Mouse (Mus musculus) midbrain, embryonic 14.5 days (tissue): ENCODE measurements at regions not wholly inside any gene's neighbourhood (a gene's known extent, or its start where the extent isn't known, plus 50 kb on each side); places are given as distances from the start of the nearest gene placed in this dataset.

ENCODE experiments used
- ATAC-seq: fragments of 200-750 bp; cut with Nextera tagmentation; 2 replicates; pipeline ENCODE4 v1.8.0; 2017; ENCODE audit warnings: moderate number of reproducible peaks, moderate library complexity; ENCODE audit not compliant: low FRiP score, low TSS enrichment
- DNase-seq: peaks from one replicate; pipeline ENCODE4 v3.0.0-alpha.2; 2015
- H3K27ac ChIP-seq: fragments of 300-500 bp; sonication (generic); replicated peaks from 2 replicates; pipeline ENCODE4 v1.5.1; 2014; ENCODE audit warnings: mild to moderate bottlenecking, low read depth, low read length, moderate library complexity
- H3K27me3 ChIP-seq: fragments of 300-500 bp; sonication (generic); 2 replicates; pipeline ENCODE4 v1.6.1; 2014; ENCODE audit warnings: low read length, control low read depth, mixed read lengths; ENCODE audit not compliant: control insufficient read depth, insufficient read depth
- H3K36me3 ChIP-seq: fragments of 300-500 bp; sonication (generic); 2 replicates; pipeline ENCODE4 v1.6.1; 2014; ENCODE audit warnings: low read length, control low read depth; ENCODE audit not compliant: control insufficient read depth, insufficient read depth
- H3K4me1 ChIP-seq: fragments of 300-500 bp; sonication (generic); 2 replicates; pipeline ENCODE4 v1.6.1; 2014; ENCODE audit warnings: mild to moderate bottlenecking, antibody characterized with exemption, low read length, control low read depth; ENCODE audit not compliant: control insufficient read depth, insufficient read depth
- H3K4me2 ChIP-seq: fragments of 300-500 bp; sonication (generic); 2 replicates; pipeline ENCODE4 v1.6.1; 2014; ENCODE audit warnings: mild to moderate bottlenecking, low read length, moderate library complexity
- H3K4me3 ChIP-seq: fragments of 300-500 bp; sonication (generic); replicated peaks from 2 replicates; pipeline ENCODE4 v1.5.1; 2014; ENCODE audit warnings: low read depth, low read length
- H3K9ac ChIP-seq: fragments of 300-500 bp; sonication (generic); replicated peaks from 2 replicates; pipeline ENCODE4 v1.6.1; 2014; ENCODE audit warnings: mild to moderate bottlenecking, low read length, moderate library complexity
- H3K9me3 ChIP-seq: fragments of 300-500 bp; sonication (generic); 2 replicates; pipeline ENCODE4 v1.6.1; 2016; ENCODE audit warnings: low read length, control low read depth, mixed read lengths; ENCODE audit not compliant: control insufficient read depth
- WGBS: fragments of 180-500 bp; shearing (Covaris S2); extraction: QIAGEN DNeasy Blood & Tissue Kit; methylation state at CpG from one replicate; pipeline ENCODE4 v1.1.7; 2014; 5-methylcytosine and 5-hydroxymethylcytosine counted together

GRCm38 (mm10) chr10:98728396-98729030, 185.7 kb upstream of the Atp2b1 start:
- no peak overlapping the region for H3K4me3 ChIP-seq
- no peak overlapping the region for H3K4me2 ChIP-seq
- H3K27me3 ChIP-seq = no peaks in the 10 kb centered on the region
- 94% methylated on average over 5 of the region's 5 CpGs for WGBS
- H3K27ac ChIP-seq = no peak overlapping the region
- H3K9ac ChIP-seq = no peak overlapping the region
- H3K36me3 ChIP-seq = no peaks in the 10 kb centered on the region
- ATAC-seq (no peak), DNase-seq (no peak)
- H3K4me1 ChIP-seq = no peaks in the 10 kb centered on the region
- H3K9me3 ChIP-seq = no peaks in the 10 kb centered on the region

GRCm38 (mm10) chr10:98733950-98734585, 180.1 kb upstream of the Atp2b1 start:
- DNase-seq = no peak
- Histone ChIP-seq H3K27ac (no peak overlapping the region), H3K4me1 (no peaks in the 10 kb centered on the region), H3K9ac (no peak overlapping the region), H3K4me3 (no peak overlapping the region), H3K4me2 (no peak overlapping the region), H3K36me3 (no peaks in the 10 kb centered on the region), H3K9me3 (no peaks in the 10 kb centered on the region), H3K27me3 (no peaks in the 10 kb centered on the region)
- WGBS = 89% methylated on average over 7 of the region's 7 CpGs
- no peak for ATAC-seq

- H3K9me3 ChIP-seq = no peaks in the 10 kb centered on the region
- no peak overlapping the region for H3K4me3 ChIP-seq
- H3K9ac ChIP-seq = no peak overlapping the region
- DNase-seq (no peak), ATAC-seq (no peak)
- no peaks in the 10 kb centered on the region for H3K27me3 ChIP-seq
- H3K4me2 ChIP-seq = no peak overlapping the region
- H3K36me3 ChIP-seq = no peaks in the 10 kb centered on the region
- no peak overlapping the region for H3K27ac ChIP-seq
- 93% methylated on average over 7 of the region's 7 CpGs for WGBS
- no peaks in the 10 kb centered on the region for H3K4me1 ChIP-seq
Observed at GRCm38 (mm10) chr10:98740507-98741147, 173.6 kb upstream of the Atp2b1 start.

- ATAC-seq (no peak), DNase-seq (no peak)
- Histone ChIP-seq H3K9ac (no peak overlapping the region), H3K4me3 (no peak overlapping the region), H3K4me2 (no peak overlapping the region), H3K4me1 (no peaks in the 10 kb centered on the region), H3K27ac (no peak overlapping the region), H3K36me3 (no peaks in the 10 kb centered on the region), H3K9me3 (no peaks in the 10 kb centered on the region), H3K27me3 (no peaks in the 10 kb centered on the region)
- WGBS = 75% methylated on average over 5 of the region's 5 CpGs
Observed at GRCm38 (mm10) chr10:98741398-98741797, 172.8 kb upstream of the Atp2b1 start.

GRCm38 (mm10) chr10:98742822-98743605, 171.2 kb upstream of the Atp2b1 start:
- 82% methylated on average over 16 of the region's 16 CpGs for WGBS
- H3K27ac ChIP-seq = no peak overlapping the region
- no peak overlapping the region for H3K4me2 ChIP-seq
- no peak overlapping the region for H3K4me3 ChIP-seq
- H3K36me3 ChIP-seq = no peaks in the 10 kb centered on the region
- no peak for DNase-seq
- no peaks in the 10 kb centered on the region for H3K27me3 ChIP-seq
- no peaks in the 10 kb centered on the region for H3K9me3 ChIP-seq
- no peak for ATAC-seq
- no peak overlapping the region for H3K9ac ChIP-seq
- H3K4me1 ChIP-seq = no peaks in the 10 kb centered on the region

- no peaks in the 10 kb centered on the region for H3K27me3 ChIP-seq
- no peaks in the 10 kb centered on the region for H3K36me3 ChIP-seq
- no peak overlapping the region for H3K9ac ChIP-seq
- no peak for ATAC-seq
- H3K27ac ChIP-seq = no peak overlapping the region
- H3K4me2 ChIP-seq = no peak overlapping the region
- no peak overlapping the region for H3K4me3 ChIP-seq
- H3K4me1 ChIP-seq = 0 out of 2 replicates have a peak, but pooled peaks cover 2% of the 10 kb centered on the region
- WGBS = 34% methylated on average over 6 of the region's 6 CpGs
- no peaks in the 10 kb centered on the region for H3K9me3 ChIP-seq
- DNase-seq = no peak
Observed at GRCm38 (mm10) chr10:98744246-98744645, 170.0 kb upstream of the Atp2b1 start.

GRCm38 (mm10) chr10:98744662-98745061, 169.5 kb upstream of the Atp2b1 start:
- DNase-seq (no peak), ATAC-seq (no peak)
- no peaks in the 10 kb centered on the region for H3K27me3 ChIP-seq
- WGBS = 40% methylated on average over 6 of the region's 6 CpGs
- H3K27ac ChIP-seq = no peak overlapping the region
- no peaks in the 10 kb centered on the region for H3K36me3 ChIP-seq
- no peak overlapping the region for H3K4me3 ChIP-seq
- H3K9ac ChIP-seq = no peak overlapping the region
- H3K9me3 ChIP-seq = no peaks in the 10 kb centered on the region
- H3K4me1 ChIP-seq = 0 out of 2 replicates have a peak, but pooled peaks cover 7% of the 10 kb centered on the region
- no peak overlapping the region for H3K4me2 ChIP-seq

- no peak overlapping the region for H3K4me3 ChIP-seq
- no peaks in the 10 kb centered on the region for H3K36me3 ChIP-seq
- no peak overlapping the region for H3K27ac ChIP-seq
- 86% methylated on average over 2 of the region's 2 CpGs for WGBS
- no peaks in the 10 kb centered on the region for H3K27me3 ChIP-seq
- no peaks in the 10 kb centered on the region for H3K9me3 ChIP-seq
- ATAC-seq (no peak), DNase-seq (no peak)
- H3K4me1 ChIP-seq = 0 out of 2 replicates have a peak, but pooled peaks cover 7% of the 10 kb centered on the region
- no peak overlapping the region for H3K4me2 ChIP-seq
- no peak overlapping the region for H3K9ac ChIP-seq
Observed at GRCm38 (mm10) chr10:98745409-98745808, 168.8 kb upstream of the Atp2b1 start.
